Mouse (Mus musculus) lung, postnatal 0 days (tissue): ENCODE results near the gene Asap2. TPM values are rescaled to one million over a fixed set of nuclear protein-coding genes. Genes with fewer than 3 reads are reported as not detected.

Experiments used
- ATAC-seq: fragments of 200-750 bp; cut with Nextera tagmentation; 2 replicates; pipeline ENCODE4 v1.8.0; 2017; ENCODE audit warnings: moderate library complexity
- DNase-seq: peaks from one replicate; pipeline ENCODE4 v3.0.0-alpha.2; 2016; ENCODE audit warnings: low spot score
- H3K27ac ChIP-seq: fragments of 300-500 bp; sonication (generic); 2 replicates; pipeline ENCODE4 v1.5.1; 2014; ENCODE audit warnings: antibody characterized with exemption, mild to moderate bottlenecking, low read length, mixed read lengths
- H3K27me3 ChIP-seq: fragments of 300-500 bp; sonication (generic); replicated peaks from 2 replicates; pipeline ENCODE4 v1.6.1; 2014; ENCODE audit warnings: low read length, mixed read lengths; ENCODE audit not compliant: insufficient read depth
- H3K36me3 ChIP-seq: fragments of 300-500 bp; sonication (generic); 2 replicates; pipeline ENCODE4 v1.6.1; 2014; ENCODE audit warnings: low read length, mixed read lengths; ENCODE audit not compliant: insufficient read depth
- H3K4me1 ChIP-seq: fragments of 300-500 bp; sonication (generic); 2 replicates; pipeline ENCODE4 v1.6.1; 2014; ENCODE audit warnings: antibody characterized with exemption, low read depth, low read length, mixed read lengths; ENCODE audit not compliant: insufficient read depth
- H3K4me2 ChIP-seq: fragments of 300-500 bp; sonication (generic); replicated peaks from 2 replicates; pipeline ENCODE4 v1.6.1; 2014; ENCODE audit warnings: low read depth, mild to moderate bottlenecking, low read length, moderate library complexity, mixed read lengths
- H3K4me3 ChIP-seq: fragments of 300-500 bp; sonication (generic); 2 replicates; pipeline ENCODE4 v1.5.1; 2014; ENCODE audit warnings: low read depth, low read length
- H3K9ac ChIP-seq: fragments of 300-500 bp; sonication (generic); replicated peaks from 2 replicates; pipeline ENCODE4 v1.6.1; 2014; ENCODE audit warnings: low read depth, mild to moderate bottlenecking
- H3K9me3 ChIP-seq: fragments of 300-500 bp; sonication (generic); 2 replicates; pipeline ENCODE4 v1.6.1; 2016; ENCODE audit warnings: low read length, mixed read lengths
- CTCF ChIP-seq: IDR thresholded peaks from 2 replicates; pipeline ENCODE4 v1.5.1; 2016; ENCODE audit warnings: antibody characterized with exemption, mild to moderate bottlenecking
- EP300 ChIP-seq: IDR thresholded peaks from 2 replicates; pipeline ENCODE4 v1.6.1; 2016; ENCODE audit warnings: antibody characterized with exemption, mild to moderate bottlenecking, control low read depth
- WGBS: fragments of 180-500 bp; shearing (Covaris S2); extraction: QIAGEN DNeasy Blood & Tissue Kit; methylation state at CpG from one replicate; pipeline ENCODE4 v1.1.7; 2014; 5-methylcytosine and 5-hydroxymethylcytosine counted together
- polyA plus RNA-seq: library from polyadenylated mRNA; unstranded; fragments of >200 nt; fragmentation: Nextera tagmentation; extraction: Ambion mirVana; gene quantifications from 2 replicates; pipeline ENCODE4 v1.2.1, GENCODE M21; 2015

The Asap2 gene
- polyA plus RNA-seq, 1 experiment from 2014 or later, result 6.4 TPM

DNA sequence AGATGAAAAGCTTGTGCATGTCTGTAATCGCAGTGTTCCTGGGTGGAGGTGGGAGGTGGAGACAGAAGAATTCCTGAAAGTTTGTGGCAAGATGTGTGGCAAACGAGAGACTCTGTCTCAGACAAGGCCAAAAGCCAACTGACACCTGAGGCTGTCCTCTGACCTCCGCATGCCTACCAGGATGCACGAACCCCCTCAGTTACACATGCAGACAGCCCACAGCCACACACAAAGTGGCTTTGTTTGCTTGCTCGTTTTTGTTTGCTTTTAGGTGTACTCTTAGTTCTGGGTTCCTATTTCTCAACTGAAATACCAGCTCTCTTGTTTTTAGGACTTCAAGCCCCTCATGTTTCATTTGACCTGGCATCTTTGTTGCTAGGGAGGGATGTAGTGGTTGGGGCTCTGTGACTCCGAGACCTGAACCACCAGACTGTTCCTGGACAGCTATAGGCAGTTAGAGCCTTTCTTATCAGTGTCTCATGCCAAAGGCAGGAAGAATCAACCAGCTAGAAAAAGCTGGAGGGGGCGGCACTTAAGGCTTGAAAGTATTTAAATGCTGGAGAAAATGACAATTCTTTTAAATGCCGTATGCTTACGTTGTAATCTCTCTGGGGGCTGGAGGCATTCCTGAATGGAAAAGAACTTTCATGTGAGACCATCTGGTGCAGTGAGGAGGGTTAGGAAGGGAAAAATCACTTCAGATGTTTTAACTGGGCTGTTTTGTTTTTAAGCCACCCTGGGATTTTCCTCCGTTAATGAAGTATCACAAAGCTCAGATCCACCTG is 211.4 kb downstream of the Asap2 start:
- Histone ChIP-seq H3K27me3 (no peaks in the 10 kb centered on the region), H3K36me3 (no peaks in the 10 kb centered on the region), H3K4me1 (peaks cover 4% of the 10 kb centered on the region; the same call in 1 of the 2 replicates), H3K4me3 (no peak overlapping the region), H3K27ac (no peak overlapping the region), H3K4me2 (no peak overlapping the region), H3K9ac (no peak overlapping the region), H3K9me3 (no peaks in the 10 kb centered on the region)
- no peak for ATAC-seq
- 69% methylated on average over 10 of the region's 10 CpGs for WGBS
- no peak for DNase-seq
- no peak for TF ChIP-seq EP300
- TF ChIP-seq CTCF, result no peak

- no peak for TF ChIP-seq CTCF
- TF ChIP-seq EP300, result peak; percentile 83
- Histone ChIP-seq H3K4me2 (no peak overlapping the region), H3K4me1 (peaks cover 4% of the 10 kb centered on the region; the same call in 1 of the 2 replicates), H3K4me3 (no peak overlapping the region), H3K27ac (peak overlapping the region; percentile 48; the same call in 1 of the 2 replicates), H3K9me3 (no peaks in the 10 kb centered on the region), H3K27me3 (no peaks in the 10 kb centered on the region), H3K9ac (no peak overlapping the region), H3K36me3 (no peaks in the 10 kb centered on the region)
- peak; percentile 85 for ATAC-seq
- peak; percentile 85 for DNase-seq
- 10% methylated on average over 11 of the region's 11 CpGs for WGBS
Observed at GRCm38 (mm10) chr12:21204701-21205312, 214.5 kb downstream of the Asap2 start.

DNA sequence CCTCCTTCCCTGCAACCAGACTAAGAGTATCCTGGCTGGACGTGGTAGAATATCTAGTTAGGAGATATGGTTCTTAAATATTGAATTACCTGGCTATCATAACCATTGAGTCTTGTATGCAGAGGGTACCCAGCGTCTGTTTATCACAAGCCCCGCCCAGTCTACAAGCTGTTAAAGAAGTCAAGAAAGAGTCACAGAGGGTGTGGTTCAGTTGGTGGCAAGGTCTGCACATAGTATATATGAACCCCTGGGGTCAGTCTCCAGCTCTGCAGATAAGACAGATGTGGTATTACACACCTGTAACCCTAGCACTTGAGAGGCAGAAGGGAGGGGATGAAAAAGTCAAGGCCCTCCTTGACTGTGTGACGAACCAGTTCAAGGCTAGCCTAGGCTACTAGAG is 215.5 kb downstream of the Asap2 start:
- Histone ChIP-seq H3K4me1 (peaks cover 4% of the 10 kb centered on the region; the same call in 1 of the 2 replicates), H3K9ac (no peak overlapping the region), H3K9me3 (no peaks in the 10 kb centered on the region), H3K4me3 (no peak overlapping the region), H3K4me2 (no peak overlapping the region), H3K36me3 (no peaks in the 10 kb centered on the region), H3K27ac (no peak overlapping the region), H3K27me3 (no peaks in the 10 kb centered on the region)
- TF ChIP-seq EP300, result no peak
- TF ChIP-seq CTCF, result no peak
- WGBS, result 78% methylated on average over 4 of the region's 4 CpGs
- DNase-seq (no peak), ATAC-seq (no peak)

- Histone ChIP-seq H3K27me3 (no peaks in the 10 kb centered on the region), H3K9me3 (no peaks in the 10 kb centered on the region), H3K4me3 (no peak overlapping the region), H3K27ac (no peak overlapping the region), H3K4me1 (peaks cover 4% of the 10 kb centered on the region; the same call in 1 of the 2 replicates), H3K4me2 (no peak overlapping the region), H3K9ac (no peak overlapping the region), H3K36me3 (no peaks in the 10 kb centered on the region)
- 76% methylated on average over 5 of the region's 5 CpGs for WGBS
- no peak for DNase-seq
- ATAC-seq, result no peak
- TF ChIP-seq EP300, result no peak
Observed at GRCm38 (mm10) chr12:21207422-21207821, 217.2 kb downstream of the Asap2 start.

DNA sequence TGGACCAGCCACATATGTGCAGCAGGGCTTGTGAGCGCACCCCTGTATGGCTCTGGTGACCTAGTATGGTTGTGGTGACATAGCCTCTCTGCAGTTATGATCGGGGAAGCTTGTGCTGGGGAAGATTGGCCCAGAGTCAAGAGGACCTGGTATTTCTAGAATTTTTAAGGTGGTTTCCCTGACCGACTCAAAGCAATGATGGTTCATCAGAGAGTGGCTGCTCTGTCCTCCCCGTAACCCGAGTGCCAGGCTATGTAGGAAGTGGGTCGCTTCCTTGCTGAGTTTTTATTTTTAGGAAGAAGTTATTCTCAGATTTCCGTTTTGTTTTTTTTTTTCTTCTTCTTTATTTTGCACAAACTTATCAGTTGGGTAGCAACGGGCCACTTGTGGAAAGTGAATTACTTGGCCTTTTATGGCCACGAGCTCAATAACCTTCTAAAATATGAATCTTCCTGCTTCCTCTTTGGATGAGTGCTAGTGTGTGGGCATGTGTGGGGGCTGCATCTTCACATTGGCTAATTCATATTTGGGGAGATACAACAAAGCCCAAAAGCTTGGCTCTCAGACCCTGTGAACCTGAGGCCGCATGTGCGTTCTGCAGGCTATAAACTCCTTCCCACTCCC is 218.0 kb downstream of the Asap2 start:
- no peak overlapping the region for H3K4me3 ChIP-seq
- TF ChIP-seq CTCF (no peak), EP300 (no peak)
- DNase-seq (no peak), ATAC-seq (no peak)
- H3K27ac ChIP-seq, result no peak overlapping the region
- no peaks in the 10 kb centered on the region for H3K9me3 ChIP-seq
- H3K4me2 ChIP-seq, result no peak overlapping the region
- H3K36me3 ChIP-seq, result no peaks in the 10 kb centered on the region
- no peak overlapping the region for H3K9ac ChIP-seq
- H3K4me1 ChIP-seq, result peaks cover 4% of the 10 kb centered on the region; the same call in 1 of the 2 replicates
- no peaks in the 10 kb centered on the region for H3K27me3 ChIP-seq
- WGBS, result 62% methylated on average over 11 of the region's 11 CpGs

GRCm38 (mm10) chr12:21209273-21209672 is 219.0 kb downstream of the Asap2 start:
- no peak overlapping the region for H3K4me3 ChIP-seq
- 72% methylated on average over 10 of the region's 10 CpGs for WGBS
- peaks cover 4% of the 10 kb centered on the region; the same call in 1 of the 2 replicates for H3K4me1 ChIP-seq
- no peak overlapping the region for H3K27ac ChIP-seq
- no peak overlapping the region for H3K4me2 ChIP-seq
- H3K9me3 ChIP-seq, result no peaks in the 10 kb centered on the region
- no peak for DNase-seq
- ATAC-seq, result no peak
- H3K9ac ChIP-seq, result no peak overlapping the region
- H3K36me3 ChIP-seq, result no peaks in the 10 kb centered on the region
- no peak for TF ChIP-seq CTCF
- TF ChIP-seq EP300, result no peak
- H3K27me3 ChIP-seq, result no peaks in the 10 kb centered on the region
